8 mouse cellular contexts compared by ENCODE assay signal in genomic region chr11:115267061-115267883, GRCm38 (mm10). TPM values are rescaled to one million over a fixed set of nuclear protein-coding genes. Genes with fewer than 3 reads are reported as not detected.
DNase-seq lines count a peak whose midpoint lies in the region; ATAC-seq and TF ChIP-seq lines count a peak whose summit lies in the region.

Gene Grin2c (minus strand): TSS chr11:115267243.

- H3K9me3 ChIP-seq in lung, postnatal 0 days (ENCODE audit: low read length) = no peaks in the 10 kb centered on the region
- no peaks in the 10 kb centered on the region for H3K9me3 ChIP-seq in neural tube, embryonic 15.5 days (replicated peaks)

- no peak for TF ChIP-seq CTCF in lung, postnatal 0 days (IDR thresholded peaks at IDR 0.05)

- ATAC-seq in lung, postnatal 0 days = no peak
- ATAC-seq in neural tube, embryonic 15.5 days (ENCODE audit: low FRiP score) = no peak
- no peak for ATAC-seq in inflammation-experienced regulatory T-cells, adult 6 months
- no peak for ATAC-seq in megakaryocyte progenitor cell, adult 5-6 weeks (replicated peaks; ENCODE audit: poor library complexity)

- peak within 1 kb of the TSS; percentile 52 for H3K4me2 ChIP-seq in lung, postnatal 0 days (replicated peaks; ENCODE audit: low read depth, low read length)
- peak within 1 kb of the TSS; percentile 64 for H3K4me2 ChIP-seq in neural tube, embryonic 15.5 days

- TF ChIP-seq EP300 in lung, postnatal 0 days (IDR thresholded peaks at IDR 0.05) = no peak

- 0 out of 2 replicates have a peak, but pooled peaks cover 4% of the 10 kb centered on the region for H3K36me3 ChIP-seq in lung, postnatal 0 days (ENCODE audit: insufficient read depth, low read length)
- H3K36me3 ChIP-seq in neural tube, embryonic 15.5 days = peaks cover 21% of the 10 kb centered on the region

- H3K27me3 ChIP-seq in lung, postnatal 0 days (replicated peaks; ENCODE audit: insufficient read depth, low read length) = peaks cover 65% of the 10 kb centered on the region
- peaks cover 75% of the 10 kb centered on the region for H3K27me3 ChIP-seq in neural tube, embryonic 15.5 days (replicated peaks)

- H3K4me3 ChIP-seq in lung, postnatal 0 days (ENCODE audit: low read depth, low read length) = peak within 1 kb of the TSS; percentile 24
- peak within 1 kb of the TSS; percentile 34 for H3K4me3 ChIP-seq in neural tube, embryonic 15.5 days (replicated peaks)

- peak; percentile 47 for DNase-seq in adrenal gland, postnatal 14 days
- no peak for DNase-seq in adrenal gland, postnatal 10 days
- DNase-seq in lung, postnatal 0 days (ENCODE audit: low spot score) = no peak
- DNase-seq in lung, postnatal 36 days = no peak
- no peak for DNase-seq in layer of hippocampus, postnatal 36 days

- H3K27ac ChIP-seq in lung, postnatal 0 days (ENCODE audit: low read length) = no peak within 1 kb of the TSS
- no peak within 1 kb of the TSS for H3K27ac ChIP-seq in neural tube, embryonic 15.5 days (replicated peaks)

- H3K9ac ChIP-seq in lung, postnatal 0 days (replicated peaks; ENCODE audit: low read depth) = no peak within 1 kb of the TSS
- peak within 1 kb of the TSS; percentile 34 for H3K9ac ChIP-seq in neural tube, embryonic 15.5 days (replicated peaks)

- 10% methylated on average over 30 of the region's 50 CpGs for WGBS in lung, postnatal 0 days
- 8% methylated on average over 43 of the region's 50 CpGs for WGBS in neural tube, embryonic 15.5 days

- H3K4me1 ChIP-seq in lung, postnatal 0 days (ENCODE audit: insufficient read depth, low read depth, low read length) = no peaks in the 10 kb centered on the region; the same call in 1 of the 2 replicates
- H3K4me1 ChIP-seq in neural tube, embryonic 15.5 days = peaks cover 26% of the 10 kb centered on the region

RNA-seq across cellular contexts. Expression of gene Grin2c, which starts in this region (rescaled TPM):
- 0.90 and 0.96 TPM in 2 replicates for total RNA-seq in adrenal gland, postnatal 14 days (2021)
- under 1 TPM; 0.61 to 0.75 TPM for total RNA-seq in adrenal gland, postnatal 10 days (2021)
- polyA plus RNA-seq in lung, postnatal 0 days (2015; fragmentation: Nextera tagmentation; extraction: Ambion mirVana) = 0.11 TPM in 2 replicates
- 10 to 100 TPM; 43.5 to 50.9 TPM for total RNA-seq in layer of hippocampus, postnatal 36 days (2021)
- polyA plus RNA-seq in neural tube, embryonic 15.5 days (2015; fragmentation: Nextera tagmentation; extraction: Ambion mirVana) = 0.34 and 0.44 TPM in 2 replicates
- not detected for polyA plus RNA-seq in inflammation-experienced regulatory T-cells, adult 6 months (2017; shearing (Covaris generic))
- not detected in 2 replicates for total RNA-seq in megakaryocyte progenitor cell, adult 5-6 weeks (2015)
- total RNA-seq in megakaryocyte progenitor cell, adult 5-6 weeks (2017) = not detected in 2 replicates

Comparison
In these comparisons a context has a peak if more than half of its experiments do, and no peak if none do; other contexts are left out.
1. RNA of gene Grin2c (total RNA-seq): 43.5 to 50.9 TPM in layer of hippocampus, postnatal 36 days; 0.90 to 0.96 TPM in adrenal gland, postnatal 14 days, 0.61 to 0.75 TPM in adrenal gland, postnatal 10 days and not detected in megakaryocyte progenitor cell, adult 5-6 weeks; every median in the first group is over 10 times any median in the second.
2. Peak in DNase-seq in adrenal gland, postnatal 14 days; RNA of the gene not detected or under 1 TPM.